Mouse (Mus musculus): ENCODE measurements around the gene Cd86.

- TF ChIP-seq CTCF (IDR thresholded peaks at IDR 0.05; ENCODE audit: extremely low read depth, insufficient read length, insufficient replicate concordance, low read depth, low read length) (no peak), POLR2A (IDR thresholded peaks at IDR 0.05; ENCODE audit: low read depth, low read length) (no peak)
These were observed 67.6 kb downstream of the Cd86 start for GRCm38 (mm10) chr16:36598265-36598664.

Measured in small intestine, adult 2 months (tissue).